Mouse (Mus musculus) embryonic fibroblast, embryonic 13.5 days (primary cell): ENCODE data around the gene Ralgps1. TPM values are rescaled to one million over a fixed set of nuclear protein-coding genes. Genes with fewer than 3 reads are reported as not detected.

Source experiments
- H3K27ac ChIP-seq: 2 replicates; pipeline ENCODE4 v1.5.1; 2012; ENCODE audit warnings: low read length, control low read depth, inconsistent platforms; ENCODE audit not compliant: insufficient read depth
- H3K4me1 ChIP-seq: 2 replicates; pipeline ENCODE4 v1.6.1; 2011; ENCODE audit warnings: low read length; ENCODE audit not compliant: control insufficient read depth, insufficient read depth
- H3K4me3 ChIP-seq: 2 replicates; pipeline ENCODE4 v1.5.1; 2011; ENCODE audit warnings: mild to moderate bottlenecking, control low read depth, low read length; ENCODE audit not compliant: insufficient read depth
- CTCF ChIP-seq: IDR thresholded peaks from 2 replicates; pipeline ENCODE4 v1.5.1; 2011; ENCODE audit warnings: mild to moderate bottlenecking, control low read depth, low read length, moderate library complexity, borderline replicate concordance; ENCODE audit not compliant: insufficient read depth
- POLR2A ChIP-seq: IDR thresholded peaks from 2 replicates; pipeline ENCODE4 v1.6.1; 2011; ENCODE audit warnings: low read depth, mild to moderate bottlenecking, control low read depth, low read length, moderate library complexity
- polyA plus RNA-seq: library from polyadenylated mRNA; stranded (reverse); fragments of >200 nt; gene quantifications from 2 replicates; pipeline ENCODE4 v1.2.4, GENCODE M21; 2011; ENCODE audit warnings: low read depth; ENCODE audit not compliant: missing spikeins, insufficient read length

The Ralgps1 gene
- polyA plus RNA-seq, 1 experiment = 4.0 TPM

DNA sequence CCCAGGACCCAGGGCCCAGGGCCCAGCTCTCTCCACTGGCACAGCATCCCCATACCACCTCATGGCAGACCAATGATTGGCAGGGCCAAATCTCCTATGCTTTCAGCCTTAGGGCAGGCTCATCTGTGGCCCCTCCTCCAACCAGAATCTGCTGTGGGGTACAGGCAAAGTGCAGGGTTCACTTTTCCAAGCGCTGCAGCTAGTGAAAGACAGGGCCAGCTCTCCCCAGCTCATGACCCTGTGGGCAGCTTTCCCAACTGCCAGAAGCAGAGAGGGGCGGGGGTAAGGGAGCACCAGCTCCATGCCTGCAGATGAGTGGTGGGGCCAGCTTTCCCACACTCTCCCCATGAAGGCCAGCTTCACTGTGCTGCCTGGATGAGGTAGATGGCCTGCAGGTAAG, 160.4 kb downstream of the Ralgps1 start:
- Histone ChIP-seq H3K4me3 (no peak overlapping the region), H3K27ac (no peak overlapping the region), H3K4me1 (peaks cover 7% of the 10 kb centered on the region; the same call in 1 of the 2 replicates)
- TF ChIP-seq POLR2A (no peak), CTCF (no peak)

DNA sequence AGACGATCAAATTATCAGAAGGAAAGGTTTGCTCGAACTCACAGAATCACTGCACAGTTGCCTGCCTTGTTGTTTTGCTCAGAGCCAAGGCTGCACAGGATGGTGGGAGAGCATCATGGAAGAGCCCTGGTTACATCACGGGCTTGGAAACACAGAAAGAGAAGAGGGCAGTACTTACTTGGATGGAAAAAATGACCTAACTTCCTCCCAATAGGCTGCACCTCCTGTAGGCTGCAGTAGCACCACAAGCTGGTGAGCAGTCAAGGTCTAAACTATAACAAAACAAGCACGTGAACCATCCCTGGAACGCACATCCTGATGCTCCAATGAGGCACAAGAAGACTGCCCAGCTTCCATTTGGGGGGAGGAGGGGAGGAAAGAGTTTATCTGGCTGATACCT, 163.2 kb downstream of the Ralgps1 start:
- H3K4me1 ChIP-seq = peaks cover 25% of the 10 kb centered on the region
- TF ChIP-seq POLR2A = no peak
- TF ChIP-seq CTCF = no peak
- H3K27ac ChIP-seq = no peak overlapping the region
- H3K4me3 ChIP-seq = no peak overlapping the region

DNA sequence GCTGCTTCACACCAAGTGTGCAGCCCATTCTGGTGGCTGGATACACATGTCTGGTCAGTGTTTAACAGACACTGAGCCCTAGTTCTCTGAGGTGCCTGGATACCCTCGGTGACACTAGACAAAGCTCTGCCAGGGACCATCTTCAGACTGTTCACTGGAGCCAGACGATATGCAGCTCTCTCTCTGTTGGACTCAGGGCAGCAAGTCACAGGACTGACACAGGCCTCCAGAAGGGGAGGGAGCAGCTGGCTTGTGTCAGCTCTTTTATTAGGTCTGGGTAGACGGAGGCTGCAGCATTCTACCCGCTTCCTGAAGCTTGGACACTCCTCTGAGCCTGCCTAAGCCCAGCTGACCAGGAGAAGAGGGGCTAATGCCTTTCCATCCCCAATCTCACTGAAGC, 164.2 kb downstream of the Ralgps1 start:
- H3K4me1 ChIP-seq = peaks cover 25% of the 10 kb centered on the region
- TF ChIP-seq POLR2A (no peak), CTCF (no peak)
- H3K27ac ChIP-seq = no peak overlapping the region
- H3K4me3 ChIP-seq = no peak overlapping the region

DNA sequence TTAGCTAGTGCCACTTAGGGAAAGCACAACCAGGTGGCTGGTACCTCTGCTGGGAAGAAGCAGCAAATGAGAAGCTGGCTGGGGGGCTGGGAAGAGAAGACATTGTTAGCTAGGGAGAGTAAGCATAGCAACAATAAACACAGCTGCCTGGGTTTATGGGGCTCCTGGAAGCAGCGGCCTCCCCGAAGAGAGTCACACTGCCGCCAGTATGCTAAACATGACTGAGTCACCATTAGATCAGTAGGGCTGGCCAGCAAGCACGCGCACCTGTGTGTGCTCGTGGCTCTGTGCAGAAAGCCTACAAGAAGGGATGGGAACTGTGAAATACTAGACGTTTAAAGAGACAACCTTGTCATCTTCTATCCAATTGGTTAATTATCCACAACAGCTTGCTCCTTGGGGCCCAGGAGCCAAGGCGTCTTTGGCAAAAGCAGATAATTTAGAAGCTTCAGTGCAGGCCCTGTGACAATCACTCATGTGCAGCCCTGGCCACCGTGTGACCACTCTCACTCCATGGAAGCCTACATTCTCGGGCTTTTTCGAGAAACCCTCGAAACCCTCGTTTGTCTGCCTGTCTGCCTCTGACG, 165.3 kb downstream of the Ralgps1 start:
- H3K27ac ChIP-seq = peak overlapping the region; percentile 68
- TF ChIP-seq POLR2A (no peak), CTCF (no peak)
- peaks cover 25% of the 10 kb centered on the region for H3K4me1 ChIP-seq
- no peak overlapping the region for H3K4me3 ChIP-seq

DNA sequence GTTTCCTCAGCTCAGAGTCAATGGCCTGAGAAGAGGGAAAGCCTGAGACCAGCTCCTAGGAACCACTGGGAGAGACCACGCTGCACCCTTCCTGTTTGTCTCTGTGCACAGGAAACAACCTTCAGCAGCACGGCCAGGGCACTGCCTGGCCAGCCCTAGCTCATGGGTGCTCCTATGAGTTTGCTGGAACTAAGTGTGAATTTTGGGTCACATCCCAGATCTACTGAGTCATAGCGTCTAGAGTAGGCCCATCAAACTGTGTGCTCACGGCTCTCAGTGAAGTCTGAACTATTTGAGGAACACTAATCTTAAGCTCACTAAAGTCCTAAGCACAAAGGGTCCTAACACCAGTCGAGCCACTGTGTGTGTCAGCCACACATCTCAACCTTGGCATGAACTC, 166.3 kb downstream of the Ralgps1 start:
- H3K4me3 ChIP-seq = no peak overlapping the region
- peaks cover 25% of the 10 kb centered on the region for H3K4me1 ChIP-seq
- H3K27ac ChIP-seq = peak overlapping the region; percentile 68
- TF ChIP-seq POLR2A (no peak), CTCF (no peak)

DNA sequence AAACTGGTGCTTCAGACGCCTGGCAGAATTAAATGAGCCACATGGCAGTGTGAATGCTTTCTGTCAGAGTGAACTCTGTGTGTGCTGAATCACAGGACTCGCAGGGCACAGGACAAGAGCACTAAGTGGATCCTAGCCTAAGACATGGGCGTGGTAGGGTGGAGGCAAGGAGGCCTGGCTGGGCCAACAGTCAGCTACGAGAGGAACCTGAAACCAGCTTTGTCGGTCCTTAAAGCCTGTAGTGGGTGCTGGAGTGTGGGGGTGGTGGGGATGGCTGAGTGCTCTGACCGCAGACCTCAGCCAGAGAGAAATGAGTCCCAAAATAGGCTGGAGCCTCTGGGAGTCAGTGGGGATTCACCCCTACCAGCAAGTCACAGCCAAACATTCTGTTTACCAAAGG, 168.0 kb downstream of the Ralgps1 start:
- no peak overlapping the region for H3K4me3 ChIP-seq
- no peak for TF ChIP-seq CTCF
- H3K4me1 ChIP-seq = peaks cover 25% of the 10 kb centered on the region
- H3K27ac ChIP-seq = no peak overlapping the region

DNA sequence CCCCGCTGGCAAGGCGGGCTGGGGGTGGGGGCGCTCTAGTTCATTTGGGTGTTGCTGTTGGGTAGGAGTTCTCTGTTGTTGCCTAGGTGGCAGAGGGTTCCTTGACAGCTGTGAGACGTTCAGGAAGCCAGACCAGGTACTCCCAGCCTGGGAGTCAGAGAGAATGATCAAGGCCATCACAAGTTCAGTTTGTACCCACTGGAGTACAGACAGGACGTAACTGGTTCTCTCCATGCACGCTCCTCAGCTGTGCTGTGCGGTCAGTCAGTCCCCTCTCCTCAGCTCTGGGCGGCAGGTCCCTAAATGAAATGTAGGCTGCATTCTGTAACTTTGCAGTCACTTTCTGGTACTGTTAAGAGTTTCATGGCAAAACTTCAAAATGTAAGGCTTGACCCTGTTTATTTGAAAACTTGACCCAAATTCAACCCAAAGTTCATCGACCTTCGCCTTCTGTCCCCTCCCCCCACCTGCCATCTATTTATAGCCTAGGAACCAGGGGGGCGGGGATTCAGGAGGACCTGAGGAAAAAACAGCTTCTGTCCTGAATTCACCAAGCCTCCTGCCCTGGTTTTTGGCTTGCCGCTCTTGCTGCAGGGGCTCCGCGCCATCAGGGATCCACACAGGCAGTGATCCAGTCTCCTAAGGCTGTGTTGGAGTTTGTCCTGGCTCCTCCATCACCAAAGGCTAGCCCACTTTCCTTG, 170.8 kb downstream of the Ralgps1 start:
- no peak overlapping the region for H3K27ac ChIP-seq
- no peak overlapping the region for H3K4me3 ChIP-seq
- TF ChIP-seq POLR2A (no peak), CTCF (no peak)
- peaks cover 19% of the 10 kb centered on the region for H3K4me1 ChIP-seq

DNA sequence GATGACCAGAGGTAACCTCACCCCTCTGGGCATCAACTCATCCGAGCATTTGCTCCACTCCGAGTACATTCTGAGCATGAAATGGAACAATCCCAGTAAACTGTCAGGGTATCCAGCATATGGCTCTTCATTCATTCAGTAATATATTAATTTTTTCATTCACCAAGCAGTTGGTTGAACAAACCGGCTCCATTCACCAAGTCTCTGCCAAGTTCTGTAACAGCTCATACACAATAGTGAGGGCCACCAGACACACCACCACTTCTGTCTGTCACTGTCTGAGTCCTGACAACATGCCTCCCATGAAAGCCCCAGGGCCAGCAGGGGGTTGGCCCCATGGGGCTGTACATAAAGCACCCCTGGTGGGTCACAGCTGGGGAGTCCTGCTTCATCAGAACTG, 181.3 kb downstream of the Ralgps1 start:
- no peaks in the 10 kb centered on the region; the same call in 1 of the 2 replicates for H3K4me1 ChIP-seq
- TF ChIP-seq POLR2A (no peak), CTCF (no peak)
- H3K27ac ChIP-seq = no peak overlapping the region
- H3K4me3 ChIP-seq = no peak overlapping the region

DNA sequence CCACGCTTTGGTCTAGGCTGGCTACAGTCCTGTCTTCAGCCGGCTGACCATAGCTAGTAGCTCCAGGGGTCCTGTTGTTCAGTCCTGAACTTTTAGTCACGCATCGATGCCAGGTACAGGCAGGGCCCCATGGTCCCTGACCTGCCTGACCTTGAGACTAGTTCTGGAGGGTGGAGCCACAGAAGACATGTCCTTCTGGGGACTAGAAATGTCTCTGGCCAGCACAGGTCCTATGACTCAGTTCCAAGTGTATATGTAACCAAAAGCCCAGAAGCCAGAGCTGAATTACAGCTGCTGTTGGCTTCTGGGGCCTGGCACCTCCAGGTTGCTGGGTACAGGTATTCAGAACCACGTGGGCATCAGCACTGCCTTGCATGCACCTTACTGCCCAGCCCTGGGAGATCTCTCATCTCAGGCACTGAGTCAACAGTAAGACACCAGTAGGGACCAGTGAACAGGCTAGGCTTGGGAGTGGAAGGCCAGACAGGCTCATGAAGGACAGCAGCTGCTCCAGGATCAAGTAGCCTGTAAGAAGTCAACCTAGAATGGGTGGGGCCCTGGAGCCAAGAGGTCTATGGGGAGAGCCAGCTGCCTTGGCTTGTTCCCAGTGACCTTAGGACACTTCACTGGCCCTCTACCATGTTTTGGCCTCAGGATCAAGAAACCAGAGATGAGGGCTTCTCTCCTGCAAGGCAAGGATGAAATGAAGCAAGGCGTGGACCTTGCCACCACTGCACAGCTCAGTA, 182.2 kb downstream of the Ralgps1 start:
- Histone ChIP-seq H3K4me1 (no peaks in the 10 kb centered on the region; the same call in 1 of the 2 replicates), H3K4me3 (no peak overlapping the region), H3K27ac (no peak overlapping the region)
- TF ChIP-seq CTCF (no peak), POLR2A (no peak)

DNA sequence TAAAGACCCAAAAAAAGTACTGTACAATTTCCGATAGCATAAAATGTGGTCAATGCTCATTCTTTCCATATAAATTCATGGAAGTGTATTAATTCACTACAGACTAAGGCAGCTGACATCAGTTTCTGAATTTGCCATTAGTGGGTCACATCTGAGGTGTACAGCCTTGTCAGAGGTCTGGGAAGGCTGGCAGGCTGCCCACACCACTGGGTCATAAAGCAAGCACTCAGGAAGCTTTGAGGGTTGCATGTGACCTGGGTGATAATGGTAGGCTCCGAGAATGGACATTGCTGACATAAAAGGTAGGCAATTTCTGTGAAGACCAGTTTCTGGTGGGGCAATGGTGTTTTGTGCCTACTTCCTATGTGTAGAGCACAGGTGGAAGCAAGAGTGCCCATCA, 183.4 kb downstream of the Ralgps1 start:
- no peak overlapping the region for H3K4me3 ChIP-seq

More for the DNA sequence above, 183.4 kb downstream of the Ralgps1 start:
- Histone ChIP-seq H3K4me1 (no peaks in the 10 kb centered on the region; the same call in 1 of the 2 replicates), H3K27ac (no peak overlapping the region)
- no peak for TF ChIP-seq CTCF
- TF ChIP-seq POLR2A = no peak
